Mouse (Mus musculus) embryo, embryonic 9.5 days (tissue): ENCODE measurements around the gene Gga3.
A peak's percentile ranks its signal among the peaks of the same experiment; 100 is the strongest.

Experiments used
- DNase-seq: peaks from one replicate; pipeline ENCODE4 v3.0.0-alpha.2; 2017; ENCODE audit errors: extremely low spot score

Gene Gga3

DNA sequence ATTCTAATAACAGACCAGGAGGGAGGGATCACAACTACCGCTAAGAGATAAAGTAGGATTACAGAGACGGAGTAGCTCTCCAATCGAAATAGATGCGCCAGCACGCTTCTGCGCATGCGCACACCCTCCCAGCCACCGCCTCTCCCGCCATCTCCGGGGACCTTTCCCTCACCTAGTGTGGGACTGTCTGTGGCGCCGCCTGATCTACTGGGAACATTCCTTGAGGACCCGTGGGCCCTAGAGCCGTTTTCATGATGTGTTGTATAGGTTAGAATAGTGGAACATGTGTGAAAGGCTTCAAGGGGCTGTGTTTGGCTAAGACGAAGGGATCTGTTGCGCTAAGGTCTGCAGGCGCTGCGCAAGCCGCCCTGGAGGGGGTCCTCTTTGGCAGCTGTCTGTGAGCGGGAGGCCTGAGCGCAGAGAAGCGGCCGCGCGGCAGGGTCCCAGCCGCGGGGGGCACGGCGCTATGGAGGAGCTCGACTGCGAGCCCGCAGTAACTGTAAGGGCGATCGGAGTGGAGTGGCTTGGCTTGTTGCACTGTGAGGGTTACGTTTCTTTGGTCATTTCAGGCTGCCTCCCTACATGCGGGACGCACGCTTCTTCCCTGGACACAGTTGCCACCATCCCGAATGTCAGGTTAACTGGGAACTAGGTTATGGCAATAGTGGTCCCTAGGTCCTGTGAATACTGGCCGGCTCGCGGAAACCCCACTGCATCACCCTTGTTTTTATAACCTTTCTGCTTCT lies 39.6 kb downstream of the Gga3 start, which contains the start of gene Nup85:
Gene Nup85 (plus strand): TSS at position 371 of the 746 bp plus-strand sequence.
- peak; percentile 99 for DNase-seq

DNA sequence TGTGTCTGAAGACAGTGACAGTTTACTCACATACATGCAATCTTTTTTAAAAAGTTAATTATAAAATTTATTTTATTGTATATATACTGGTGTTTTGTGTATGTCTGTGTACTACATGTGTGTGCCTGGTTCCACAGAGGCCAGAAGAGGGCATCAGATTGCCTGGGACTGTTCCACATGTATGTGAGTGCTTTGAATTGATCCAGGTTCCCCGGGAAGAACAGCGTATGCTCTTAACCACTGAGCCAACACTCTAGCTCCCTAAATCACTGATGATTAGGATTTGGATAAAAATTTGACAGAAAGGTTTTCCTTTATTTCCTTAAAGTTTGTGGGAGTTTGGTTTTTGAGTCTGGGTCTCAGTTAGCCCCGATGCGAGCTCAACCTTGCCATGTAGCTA lies 40.4 kb downstream of the Gga3 start:
- peak; percentile 20 for DNase-seq

DNA sequence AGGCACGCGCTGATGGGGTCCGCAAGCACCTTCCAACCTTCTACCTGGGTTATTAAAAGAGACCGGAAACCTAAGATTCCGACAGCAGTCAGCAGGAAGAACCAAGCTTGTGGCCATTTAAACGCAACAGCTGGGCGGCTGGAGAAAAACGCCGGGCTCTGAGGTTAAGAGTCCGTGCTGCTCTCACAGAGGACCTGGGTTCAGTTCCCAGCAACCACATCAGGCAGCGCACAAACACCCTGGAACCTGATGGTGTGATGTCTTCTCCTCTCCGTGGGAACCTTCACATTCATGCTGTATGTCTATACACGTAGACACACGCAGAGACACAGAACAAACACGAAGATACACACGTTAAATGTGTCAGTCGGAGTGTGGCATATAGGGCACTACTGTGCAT lies 48.1 kb downstream of the Gga3 start:
- DNase-seq = no peak

DNA sequence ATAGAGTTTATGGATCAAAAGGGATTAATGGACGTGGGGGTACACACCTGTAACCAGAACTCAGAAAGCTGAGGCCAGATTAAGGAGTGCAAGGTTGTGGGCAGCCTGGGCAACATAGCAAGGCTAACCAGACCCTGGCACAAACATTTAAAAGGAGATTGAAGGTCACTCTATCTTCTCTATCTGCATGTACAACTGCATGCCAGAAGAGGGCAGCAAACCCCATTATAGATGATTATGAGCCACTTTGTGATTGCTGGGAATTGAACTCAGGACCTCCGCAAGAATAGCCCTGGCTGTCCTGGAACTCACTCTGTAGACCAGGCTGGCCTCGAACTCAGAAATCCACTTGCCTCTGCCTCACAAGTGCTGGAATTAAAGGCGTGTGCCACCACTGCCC lies 51.1 kb downstream of the Gga3 start:
- no peak for DNase-seq

DNA sequence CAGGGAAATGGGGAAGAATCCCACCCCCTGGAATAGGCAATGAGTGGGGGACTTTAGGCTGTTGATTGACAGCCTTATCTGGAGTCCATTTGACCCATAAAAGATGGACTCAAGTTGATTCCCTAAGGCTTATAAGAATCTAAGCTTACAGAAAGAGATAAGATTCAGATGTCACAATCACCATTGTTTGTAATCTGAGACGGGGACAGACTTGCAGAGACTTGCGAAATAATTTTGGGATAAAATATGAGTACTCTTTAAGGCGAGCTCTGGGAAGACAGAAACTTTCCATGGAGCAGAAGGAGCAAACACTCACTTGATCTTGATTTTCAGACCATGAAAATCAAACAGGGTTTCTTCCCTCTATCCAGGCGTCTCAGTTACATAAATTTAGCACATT lies 60.3 kb downstream of the Gga3 start:
- DNase-seq = no peak

DNA sequence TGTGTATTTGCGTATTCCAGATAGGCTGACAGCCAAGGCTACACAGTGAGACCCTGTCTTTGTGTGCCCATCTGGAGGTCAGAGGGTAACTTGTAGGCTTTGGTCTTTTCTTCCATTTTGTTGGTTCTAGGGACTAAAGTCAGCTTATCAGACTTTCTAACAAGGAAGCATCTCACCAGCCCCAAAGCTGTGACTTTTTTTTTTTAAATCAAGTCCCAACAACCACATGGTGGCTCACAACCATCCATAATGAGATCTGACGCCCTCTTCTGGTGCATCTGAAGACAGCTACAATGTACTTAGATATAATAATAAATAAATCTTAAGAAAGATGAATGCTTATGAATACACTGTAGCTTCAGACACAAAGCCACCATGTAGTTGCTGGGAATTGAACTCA lies 65.8 kb downstream of the Gga3 start:
- no peak for DNase-seq

DNA sequence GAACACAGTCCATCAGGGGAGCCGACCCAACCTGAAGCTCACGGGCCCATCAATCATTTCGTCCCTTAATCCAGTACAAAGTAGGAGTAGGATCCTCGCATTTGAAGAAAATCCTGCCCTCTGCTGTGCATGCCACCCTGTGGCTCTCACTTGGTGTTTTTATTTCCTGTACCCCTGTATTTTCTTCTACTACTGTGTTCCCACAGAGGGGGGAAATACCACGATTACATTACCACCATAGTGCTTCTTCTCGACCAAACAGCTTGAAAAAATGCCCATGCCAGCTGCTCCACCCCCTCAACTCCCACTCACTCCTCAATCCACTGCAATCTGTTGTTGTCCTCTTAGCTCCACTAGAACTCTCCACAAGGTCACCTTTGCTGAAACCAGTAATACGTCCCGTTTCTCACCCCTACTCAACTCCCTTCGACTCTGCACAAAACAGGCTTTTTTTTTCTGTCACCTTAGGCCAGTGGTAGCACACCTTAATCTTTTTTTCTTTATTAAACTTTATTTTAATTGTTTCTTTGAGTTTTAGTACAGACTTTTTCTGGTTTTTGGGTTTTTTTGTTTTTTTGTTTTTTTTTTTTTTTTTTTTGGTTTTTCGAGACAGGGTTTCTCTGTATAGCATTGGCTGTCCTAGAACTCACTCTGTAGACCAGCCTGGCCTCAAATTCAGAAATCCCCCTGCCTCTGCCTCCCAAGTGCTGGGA lies 66.8 kb downstream of the Gga3 start:
- DNase-seq = no peak

DNA sequence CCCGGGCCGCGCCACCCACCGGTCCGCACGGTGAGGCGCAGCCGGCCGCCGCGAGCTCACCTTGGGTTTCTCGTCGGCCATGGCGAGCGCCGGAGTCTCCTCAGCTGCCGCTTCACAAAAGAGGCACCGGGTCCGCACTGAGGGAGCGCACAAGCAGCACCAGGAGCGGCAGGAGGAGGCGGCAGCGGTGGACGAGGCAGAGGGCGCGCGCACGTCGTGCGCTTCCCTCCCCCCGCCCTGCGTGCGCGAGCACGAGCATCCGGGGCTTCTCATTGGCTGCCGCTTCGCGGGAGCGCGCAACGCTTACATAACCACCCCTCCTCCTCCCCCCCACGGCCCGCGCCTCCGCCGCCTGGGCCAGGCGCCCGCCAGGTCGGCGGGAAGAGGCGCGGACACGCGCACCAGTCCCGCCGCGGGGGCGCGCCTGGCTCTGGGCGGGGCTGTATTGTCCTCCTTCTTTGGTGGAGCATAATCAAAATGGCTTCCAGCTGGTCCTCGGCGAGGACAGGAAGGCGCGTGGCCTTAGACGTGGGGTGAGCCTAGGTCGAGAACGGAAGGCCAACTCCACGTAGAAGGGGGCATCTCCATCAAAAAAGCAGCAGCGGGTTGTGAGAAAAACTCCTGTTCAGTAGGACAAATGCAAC lies 67.7 kb downstream of the Gga3 start, which contains the start of gene Sumo2:
Gene Sumo2 (minus strand): TSS at position 239 of the 644 bp plus-strand sequence.
- DNase-seq = peak; percentile 99

DNA sequence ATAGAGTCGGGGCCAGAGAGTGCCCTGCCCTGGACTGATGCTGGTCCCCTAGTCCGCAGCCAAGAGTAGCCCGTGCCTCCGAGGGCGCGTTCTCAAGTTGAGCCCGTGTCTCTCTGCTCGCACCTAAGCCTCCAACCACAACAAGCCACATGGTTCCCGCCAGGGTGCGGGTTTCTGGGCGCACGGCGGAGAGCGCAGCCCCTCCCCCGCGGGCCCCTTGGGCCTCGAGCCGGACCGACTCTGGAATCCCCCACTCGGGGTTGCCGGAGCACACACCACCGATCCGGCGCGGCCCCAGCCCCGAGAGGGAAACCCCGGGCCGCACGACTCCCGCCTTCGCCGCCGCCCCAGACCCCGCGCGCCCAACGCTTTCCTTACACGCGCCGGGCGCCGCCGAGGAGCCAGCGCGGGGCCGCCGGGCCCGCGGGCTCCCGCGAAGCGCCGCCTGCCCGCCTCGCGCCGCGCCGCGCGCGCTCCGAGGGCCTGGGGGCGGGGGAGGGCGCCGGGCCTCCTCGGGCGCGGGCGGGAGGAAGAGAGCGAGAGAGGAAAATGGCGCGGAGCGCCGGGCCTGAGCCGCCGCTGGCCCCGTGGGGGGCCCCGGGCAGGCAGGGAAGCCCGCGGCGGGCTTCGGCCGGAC lies 68.3 kb downstream of the Gga3 start:
- DNase-seq = peak; percentile 73

DNA sequence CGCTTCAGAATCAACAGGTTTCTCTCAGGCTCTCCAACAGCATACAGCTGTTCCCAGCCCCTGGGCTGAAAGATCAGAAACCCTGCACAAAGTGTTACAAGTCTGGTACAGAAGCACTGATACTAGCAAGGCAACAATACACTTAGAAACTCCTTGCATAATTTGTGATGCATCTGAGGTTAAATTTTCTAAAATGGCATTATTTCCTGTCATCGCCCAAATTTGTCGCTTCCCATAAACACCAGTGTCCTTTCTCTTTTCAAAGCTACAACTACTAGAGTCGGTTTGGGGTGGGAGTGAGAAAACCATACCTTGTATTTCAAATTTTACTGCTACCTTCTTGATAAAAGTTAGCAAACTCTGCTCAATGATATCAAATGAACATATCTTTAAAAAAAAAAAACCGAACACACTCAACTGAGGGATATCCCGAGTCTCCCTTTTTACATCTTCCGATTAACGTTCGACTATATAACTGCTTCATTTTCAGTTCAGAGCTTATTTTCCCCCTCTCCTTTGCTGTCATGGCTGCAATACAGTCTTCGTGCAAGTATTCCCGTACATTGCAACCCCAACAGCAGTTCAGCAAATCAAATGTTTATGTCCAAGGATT lies 69.0 kb downstream of the Gga3 start:
- no peak for DNase-seq
